Mouse (Mus musculus) spleen, postnatal 36 days (tissue): ENCODE results near the gene Glyctk.

ENCODE experiments used
- DNase-seq, 2 experiments: peaks; one replicate each; pipeline ENCODE4 v3.0.0; 2022; ENCODE audit warnings: low spot score in 2 of 2, mixed read lengths in 1 of 2

Glyctk gene

GRCm38 (mm10) chr9:106147281-106147680, 10.7 kb downstream of the Glyctk start:
- no peak for DNase-seq

- DNase-seq: no peak
Measured at GRCm38 (mm10) chr9:106145582-106145981, 12.4 kb downstream of the Glyctk start.

- DNase-seq: no peak
Measured at GRCm38 (mm10) chr9:106144176-106144575, 13.8 kb downstream of the Glyctk start.

- DNase-seq: no peak
Measured at GRCm38 (mm10) chr9:106141955-106142354, 16.0 kb downstream of the Glyctk start.

- DNase-seq: no peak
Measured at GRCm38 (mm10) chr9:106139763-106140162, 18.2 kb downstream of the Glyctk start.

GRCm38 (mm10) chr9:106137671-106138216, 20.2 kb downstream of the Glyctk start:
- no peak for DNase-seq

- DNase-seq: no peak
Measured at GRCm38 (mm10) chr9:106130250-106130649, 27.7 kb downstream of the Glyctk start.

- DNase-seq: no peak
Measured at GRCm38 (mm10) chr9:106129072-106129471, 28.9 kb downstream of the Glyctk start.

- DNase-seq: no peak
Measured at GRCm38 (mm10) chr9:106126786-106127251, 31.1 kb downstream of the Glyctk start.

GRCm38 (mm10) chr9:106123599-106123998, 34.3 kb downstream of the Glyctk start:
- peak; percentile 10 for DNase-seq

GRCm38 (mm10) chr9:106119075-106119474, 38.9 kb downstream of the Glyctk start:
- no peak for DNase-seq

GRCm38 (mm10) chr9:106115801-106116424, 42.0 kb downstream of the Glyctk start:
- no peak for DNase-seq

GRCm38 (mm10) chr9:106112770-106113423, 45.0 kb downstream of the Glyctk start:
- DNase-seq: peak; percentile 13 to 17

GRCm38 (mm10) chr9:106106241-106106640, 51.7 kb downstream of the Glyctk start:
- no peak for DNase-seq

GRCm38 (mm10) chr9:106104401-106104800, 53.5 kb downstream of the Glyctk start:
- no peak for DNase-seq
